Mouse (Mus musculus): ENCODE data around the gene Nosip. TPM values are rescaled to one million over a fixed set of nuclear protein-coding genes. Genes with fewer than 3 reads are reported as not detected.
A peak's percentile ranks its signal among the peaks of the same experiment; 100 is the strongest.
"Not testable (repeated sequence)": the region's sequence is repeated elsewhere in the genome, so short reads cannot be mapped to it uniquely, and the experiment has no call there.

The Nosip gene
- total RNA-seq (2021) = 10 to 100 TPM; 44.3 to 46.8 TPM
- long read RNA-seq, experiment 1, transcript Nosip-201 (9 exons, 1,814 nt) = major isoform, 27 of 33 reads
- long read RNA-seq, experiment 1, partial matches to known transcripts = 2 of 33 reads
- long read RNA-seq, experiment 1, other reads (novel, unspliced or antisense) = 3 of 33 reads
- long read RNA-seq, experiment 2, transcript Nosip-201 (9 exons, 1,814 nt) = major isoform, 48 of 68 reads
- long read RNA-seq, experiment 2, partial matches to known transcripts = 10 of 68 reads
- long read RNA-seq, experiment 2, other reads (novel, unspliced or antisense) = 6 of 68 reads

DNA sequence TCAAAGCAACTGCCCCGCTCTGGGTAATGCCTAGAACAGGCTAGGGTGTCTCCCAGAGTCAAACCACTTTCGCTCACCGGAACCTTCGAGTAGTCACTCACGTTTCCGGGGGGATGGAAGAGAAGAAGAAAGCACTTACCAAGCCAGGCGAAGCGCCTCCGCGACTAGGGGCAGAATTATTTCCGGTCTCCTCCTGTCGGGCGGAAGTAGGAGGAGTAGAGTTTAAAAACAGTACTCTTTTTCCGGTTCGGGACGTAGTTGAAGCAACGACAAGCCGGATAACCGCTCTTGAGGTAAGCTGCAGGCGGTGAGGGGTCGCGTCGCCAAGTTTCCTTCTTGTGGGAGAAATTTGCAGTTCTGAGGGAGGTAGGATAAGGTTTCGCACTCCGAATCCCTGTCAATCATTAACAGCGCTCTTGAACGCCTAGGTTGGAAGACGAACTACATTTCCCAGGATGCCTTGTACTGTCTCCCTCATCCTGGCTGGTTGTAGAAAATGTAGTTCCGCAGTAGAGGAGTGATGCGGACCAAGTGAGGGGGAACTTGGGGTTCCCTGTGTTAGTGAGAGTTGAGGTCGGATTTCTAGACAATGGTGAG, at the start of gene Nosip, which contains the start of gene Prrg2:
Nosip (plus strand) TSS at position 191 of the 597 bp plus-strand sequence.
Prrg2 (minus strand) TSS at position 439 of the 597 bp plus-strand sequence.
- peak; percentile 89 to 92 for DNase-seq (ENCODE audit: low spot score in 2 of 2)

- no peak for DNase-seq (ENCODE audit: low spot score in 2 of 2)
Observed at GRCm38 (mm10) chr7:45012824-45013223, 49.4 kb upstream of the Nosip start.

- DNase-seq (ENCODE audit: low spot score in 2 of 2) = no peak
Observed at GRCm38 (mm10) chr7:45013366-45014095, 48.7 kb upstream of the Nosip start.

- DNase-seq (ENCODE audit: low spot score in 2 of 2) = no peak
Observed at GRCm38 (mm10) chr7:45014096-45014451, 48.2 kb upstream of the Nosip start.

- no peak for DNase-seq (ENCODE audit: low spot score in 2 of 2)
Observed at GRCm38 (mm10) chr7:45015344-45015956, 46.8 kb upstream of the Nosip start.

DNA sequence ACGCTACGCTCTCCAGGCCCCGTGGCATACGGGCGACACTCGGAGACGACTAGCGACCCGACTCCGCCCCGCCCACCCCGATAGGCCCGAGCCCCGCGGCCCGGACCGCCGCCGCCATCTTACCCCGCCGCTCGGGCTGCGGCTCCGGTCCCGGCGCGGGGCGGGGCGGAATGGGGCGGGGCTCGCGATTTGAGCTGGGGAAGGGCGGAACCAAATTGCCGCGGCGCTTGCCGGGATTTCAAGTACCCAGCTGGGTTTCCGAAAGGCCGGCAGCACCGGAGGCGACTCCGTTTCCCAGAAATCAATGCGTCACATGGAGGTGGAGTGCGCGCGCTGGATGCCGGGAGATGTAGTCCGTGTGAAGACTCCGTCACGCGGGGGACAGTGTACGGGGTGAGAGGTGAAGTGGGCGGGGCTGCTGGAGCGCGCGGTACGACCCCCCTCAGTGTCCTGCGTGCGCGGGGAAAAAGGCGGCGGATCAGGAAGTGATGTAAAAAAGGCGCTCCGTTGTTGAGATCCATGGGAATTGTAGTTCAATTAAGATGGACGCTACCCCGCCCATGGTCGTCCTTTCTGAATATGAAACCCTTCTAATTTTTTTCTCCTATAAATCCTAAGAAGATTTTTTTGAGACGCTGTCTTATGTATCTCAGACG, 46.1 kb upstream of the Nosip start, which contains the start of gene Scaf1:
Scaf1 (minus strand) TSS at position 407 of the 656 bp plus-strand sequence.
- DNase-seq (ENCODE audit: low spot score in 2 of 2) = peak; percentile 97 to 98

GRCm38 (mm10) chr7:45016761-45017160, 45.5 kb upstream of the Nosip start:
- DNase-seq (ENCODE audit: low spot score in 2 of 2) = no peak

GRCm38 (mm10) chr7:45017242-45018061, 44.8 kb upstream of the Nosip start, which contains the start of gene Rras:
Rras (plus strand) TSS chr7:45017961.
- DNase-seq (ENCODE audit: low spot score in 2 of 2) = peak; percentile 78 to 80

- DNase-seq (ENCODE audit: low spot score in 2 of 2) = peak in 1 of 2 experiments; percentile 56
Observed at GRCm38 (mm10) chr7:45019031-45019571, 43.1 kb upstream of the Nosip start.

- no peak for DNase-seq (ENCODE audit: low spot score in 2 of 2)
Observed at GRCm38 (mm10) chr7:45020225-45020624, 42.0 kb upstream of the Nosip start.

- not testable (repeated sequence) for DNase-seq (ENCODE audit: low spot score in 2 of 2)
Observed at GRCm38 (mm10) chr7:45023711-45024110, 38.5 kb upstream of the Nosip start.

DNA sequence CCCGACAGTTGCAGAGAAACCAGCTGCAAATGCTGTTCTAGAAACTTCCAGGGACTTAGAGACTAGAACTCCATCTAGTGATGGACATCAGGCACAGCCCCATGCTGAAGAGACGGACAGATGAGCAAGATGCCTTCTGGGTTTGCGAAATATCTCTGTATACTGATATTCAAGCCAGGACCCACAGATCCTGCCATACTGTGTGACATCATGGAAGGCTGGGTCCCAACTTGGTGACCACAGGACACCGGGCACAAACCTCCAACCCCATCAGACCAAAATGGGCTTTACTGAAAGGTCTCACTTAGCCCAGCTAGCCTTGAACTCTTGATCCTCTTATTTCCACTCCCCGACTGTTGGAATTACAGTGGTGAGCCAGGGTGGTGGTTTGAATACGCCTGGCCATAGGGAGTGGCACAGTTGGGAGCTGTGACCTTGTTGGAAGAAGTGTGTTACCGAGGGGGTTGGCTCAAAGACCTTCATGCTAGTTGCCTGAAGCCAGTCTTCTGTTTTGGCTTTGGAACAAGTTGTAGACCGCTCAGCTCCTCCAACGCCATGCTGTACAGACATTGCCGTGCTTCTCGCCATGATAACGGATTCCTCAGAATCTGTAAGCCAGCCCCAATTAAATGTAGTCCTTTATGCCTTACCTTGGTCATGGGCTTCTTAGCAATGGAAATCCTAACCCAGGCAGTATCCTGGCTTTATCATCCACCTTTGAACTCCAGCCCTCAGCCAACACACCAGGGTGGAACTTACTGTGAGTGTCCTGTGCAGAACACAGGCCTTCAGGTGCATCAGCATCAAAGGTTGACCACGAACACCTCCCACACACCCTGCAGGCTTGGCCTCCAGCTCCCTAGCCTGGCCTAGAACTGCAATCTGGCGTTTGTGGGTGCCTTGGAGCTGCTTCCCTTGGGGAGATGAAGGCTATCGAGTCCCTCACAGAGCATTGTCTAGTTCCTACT, 37.7 kb upstream of the Nosip start:
- DNase-seq (ENCODE audit: low spot score in 2 of 2) = no peak

GRCm38 (mm10) chr7:45025601-45026220, 36.5 kb upstream of the Nosip start:
- peak in 1 of 2 experiments; percentile 45 for DNase-seq (ENCODE audit: low spot score in 2 of 2)

DNA sequence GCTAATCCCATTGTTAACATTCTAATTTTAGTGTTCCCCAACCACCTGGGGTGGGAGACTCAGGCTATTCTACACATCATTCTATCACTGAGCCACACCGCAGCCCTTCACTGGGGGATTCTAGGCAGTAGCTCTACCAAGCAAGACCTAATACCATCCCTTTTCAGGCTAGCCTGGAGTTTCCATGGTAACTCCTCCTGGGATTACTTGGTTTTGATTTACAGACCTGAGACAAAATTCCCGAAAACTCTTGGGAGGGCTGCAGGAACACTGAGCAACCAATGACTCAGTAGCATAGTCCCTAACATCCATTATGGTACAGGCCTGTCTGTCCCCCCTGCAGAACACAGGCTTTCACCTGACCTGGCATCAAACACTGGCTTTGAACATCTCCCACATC, 36.0 kb upstream of the Nosip start:
- no peak for DNase-seq (ENCODE audit: low spot score in 2 of 2)

- DNase-seq (ENCODE audit: low spot score in 2 of 2) = no peak
Observed at GRCm38 (mm10) chr7:45027761-45028160, 34.5 kb upstream of the Nosip start.

- DNase-seq (ENCODE audit: low spot score in 2 of 2) = no peak
Observed at GRCm38 (mm10) chr7:45028351-45028750, 33.9 kb upstream of the Nosip start.

DNA sequence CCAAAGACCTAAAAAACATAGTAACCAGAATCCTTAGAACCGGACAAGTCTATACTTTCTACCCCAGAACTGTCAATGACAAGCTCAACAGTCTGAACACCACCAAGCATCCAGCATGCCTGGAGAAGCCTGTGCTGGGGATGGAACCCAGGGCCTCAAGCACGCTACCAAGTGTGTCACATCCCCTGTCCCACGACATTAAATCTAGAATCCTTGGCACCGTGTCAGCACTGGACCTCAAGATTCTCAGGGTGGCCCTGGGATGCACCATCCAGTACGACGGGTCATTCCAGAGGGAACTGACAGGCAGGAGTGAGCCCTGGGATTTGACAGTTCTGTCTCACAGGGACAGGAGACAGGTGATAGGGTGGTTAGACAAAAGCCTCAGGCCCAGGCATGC, 32.2 kb upstream of the Nosip start:
- no peak for DNase-seq (ENCODE audit: low spot score in 2 of 2)

- no peak for DNase-seq (ENCODE audit: low spot score in 2 of 2)
Observed at GRCm38 (mm10) chr7:45030857-45031256, 31.4 kb upstream of the Nosip start.
